Mouse (Mus musculus) limb, embryonic 11.5 days (tissue): ENCODE measurements around the gene Upk1a. TPM values are rescaled to one million over a fixed set of nuclear protein-coding genes. Genes with fewer than 3 reads are reported as not detected.

Experiments used
- microRNA-seq: library from miRNA; unstranded; fragments of <30 nt; microRNA quantifications from one replicate; pipeline ENCODE4, GENCODE M21; 2016
- polyA plus RNA-seq: library from polyadenylated mRNA; unstranded; fragments of >200 nt; fragmentation: Nextera tagmentation; extraction: Ambion mirVana; gene quantifications from 2 replicates; pipeline ENCODE4 v1.2.1, GENCODE M21; 2014

The Upk1a gene
- polyA plus RNA-seq, 1 experiment from 2014 or later: 3.6 TPM

Small RNAs within 50 kb of the gene (microRNA-seq; reads per million reads assigned to microRNA genes)
- not detected for gene Mir3569

Other genes with a start within 250 kb of the Upk1a start
- gene Tyrobp, start 199.1 kb downstream of the Upk1a start, polyA plus RNA-seq: 8.4 and 12.6 TPM in 2 replicates
- 0.39 TPM in 1 of 2 replicates, not detected in the other for gene Hcst, start 193.0 kb downstream of the Upk1a start, polyA plus RNA-seq
- gene Nfkbid, start 191.1 kb downstream of the Upk1a start, polyA plus RNA-seq: 0.96 and 1.4 TPM in 2 replicates
- 16.6 and 18.0 TPM in 2 replicates for gene Aplp1, start 167.3 kb downstream of the Upk1a start, polyA plus RNA-seq
- 0.13 TPM in 1 of 2 replicates, not detected in the other for gene Kirrel2, start 155.2 kb downstream of the Upk1a start, polyA plus RNA-seq
- gene Nphs1, start 154.5 kb downstream of the Upk1a start, polyA plus RNA-seq: 0.15 TPM in 1 of 2 replicates, not detected in the other
- 0.33 TPM in 1 of 2 replicates, not detected in the other for gene Prodh2, start 119.2 kb downstream of the Upk1a start, polyA plus RNA-seq
- 12.1 and 12.9 TPM in 2 replicates for gene Arhgap33, start 77.8 kb downstream of the Upk1a start, polyA plus RNA-seq
- 6.1 and 6.9 TPM in 2 replicates for gene Hspb6, start 60.7 kb downstream of the Upk1a start, polyA plus RNA-seq
- gene Proser3, start 60.5 kb downstream of the Upk1a start, polyA plus RNA-seq: 20.0 and 21.9 TPM in 2 replicates
- gene Lin37, start 53.0 kb downstream of the Upk1a start, polyA plus RNA-seq: 40.6 and 46.9 TPM in 2 replicates
- gene U2af1l4, start 49.5 kb downstream of the Upk1a start, polyA plus RNA-seq: 91.9 and 100 TPM in 2 replicates
- gene Gm49396, start 49.5 kb downstream of the Upk1a start, polyA plus RNA-seq: 6.0 and 6.8 TPM in 2 replicates
- gene Psenen, start 49.2 kb downstream of the Upk1a start, polyA plus RNA-seq: 105 and 123 TPM in 2 replicates
- gene Igflr1, start 47.4 kb downstream of the Upk1a start, polyA plus RNA-seq: 3.2 and 3.5 TPM in 2 replicates
- 11.9 and 14.1 TPM in 2 replicates for gene Kmt2b, start 24.1 kb downstream of the Upk1a start, polyA plus RNA-seq
- gene Zbtb32, start 13.9 kb downstream of the Upk1a start, polyA plus RNA-seq: 0.43 TPM in 1 of 2 replicates, not detected in the other
- 801 and 830 TPM in 2 replicates for gene Cox6b1, start 13.3 kb upstream of the Upk1a start, polyA plus RNA-seq
- gene Etv2, start 23.0 kb upstream of the Upk1a start, polyA plus RNA-seq: 0.19 and 0.43 TPM in 2 replicates
- 125 and 126 TPM in 2 replicates for gene Rbm42, start 37.5 kb upstream of the Upk1a start, polyA plus RNA-seq
- 62.1 and 67.3 TPM in 2 replicates for gene Haus5, start 52.1 kb upstream of the Upk1a start, polyA plus RNA-seq
- gene Pmis2, start 58.8 kb upstream of the Upk1a start, polyA plus RNA-seq: not detected in 2 replicates
- not detected in 2 replicates for gene 2200002J24Rik, start 86.1 kb upstream of the Upk1a start, polyA plus RNA-seq
- gene Atp4a, start 99.4 kb upstream of the Upk1a start, polyA plus RNA-seq: 0.28 and 0.41 TPM in 2 replicates
- gene Tmem147, start 116.7 kb upstream of the Upk1a start, polyA plus RNA-seq: 143 and 149 TPM in 2 replicates
- gene Gapdhs, start 130.8 kb upstream of the Upk1a start, polyA plus RNA-seq: 0.43 and 0.47 TPM in 2 replicates
- 0.27 and 1.3 TPM in 2 replicates for gene Sbsn, start 138.6 kb upstream of the Upk1a start, polyA plus RNA-seq
- gene Dmkn, start 150.9 kb upstream of the Upk1a start, polyA plus RNA-seq: not detected in 2 replicates
- gene Krtdap, start 175.0 kb upstream of the Upk1a start, polyA plus RNA-seq: not detected in 2 replicates
- gene Ffar2, start 210.9 kb upstream of the Upk1a start, polyA plus RNA-seq: 0.10 TPM in 1 of 2 replicates, not detected in the other
- gene Ffar3, start 243.3 kb upstream of the Upk1a start, polyA plus RNA-seq: 0.09 TPM in 1 of 2 replicates, not detected in the other
- gene Ffar1, start 248.7 kb upstream of the Upk1a start, polyA plus RNA-seq: not detected in 2 replicates